In the genomic region with DNA sequence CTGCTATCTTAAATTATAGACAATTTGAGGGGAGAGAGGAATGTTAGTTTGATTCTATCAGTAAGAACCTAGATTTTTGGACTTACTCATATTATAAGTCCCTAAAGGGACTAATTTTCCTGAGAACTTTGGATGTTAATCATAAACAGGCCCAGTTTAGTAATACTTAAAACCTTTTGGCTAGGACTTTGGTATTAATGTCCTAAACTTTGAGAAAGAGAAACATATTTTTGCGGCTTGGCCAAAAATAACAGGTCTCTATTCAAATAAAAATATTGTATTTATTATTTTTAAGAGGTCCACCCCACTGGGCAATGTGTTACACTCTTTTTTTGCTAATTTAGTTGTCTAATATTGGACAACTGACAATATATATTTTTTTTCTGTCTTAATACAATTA, we compare ENCODE assay signal across 17 mouse cellular contexts.
DNase-seq lines count a peak whose midpoint lies in the region; TF ChIP-seq lines count a peak whose summit lies in the region.
"Had no signal": no experiment of that assay in that cellular context is flagged by ENCODE, and none has a peak within 500 bp of the region (broad histone marks: within the 10 kb centered on the region; RNA-seq: fewer than 3 reads in every experiment).

No protein-coding gene starts in this region.

- H3K27me3 ChIP-seq in heart, adult 2 months (ENCODE audit: control insufficient read depth, insufficient read depth, low read length): no peaks in the 10 kb centered on the region
- H3K27me3 ChIP-seq in heart, embryonic 10.5 days (ENCODE audit: insufficient read depth, poor library complexity, severe bottlenecking): no peaks in the 10 kb centered on the region
- H3K27me3 ChIP-seq: embryonic facial prominence, embryonic 12.5 days; forebrain, embryonic 13.5 days; heart, embryonic 15.5 days; hindbrain, embryonic 15.5 days had no signal

- no peak for TF ChIP-seq POLR2A in heart, adult 2 months (IDR thresholded peaks at IDR 0.05; ENCODE audit: insufficient read depth, low read depth, low read length)

- no peak for TF ChIP-seq CTCF in heart, adult 2 months (IDR thresholded peaks at IDR 0.05)

- H3K27ac ChIP-seq in heart, adult 2 months: peak overlapping the region; percentile 55
- H3K27ac ChIP-seq in heart, embryonic 10.5 days: no peak overlapping the region
- H3K27ac ChIP-seq: forebrain, embryonic 13.5 days; hindbrain, embryonic 15.5 days had no signal

- H3K4me1 ChIP-seq in heart, adult 2 months (ENCODE audit: control insufficient read depth, insufficient read depth, low read length): peaks cover 8% of the 10 kb centered on the region
- peaks cover 15% of the 10 kb centered on the region for H3K4me1 ChIP-seq in heart, embryonic 10.5 days

- WGBS in heart, adult 2 months: 73% methylated on average over 1 of the region's 1 CpGs
- 83% methylated on average over 1 of the region's 1 CpGs for WGBS in heart, embryonic 10.5 days

- H3K9ac ChIP-seq in heart, adult 2 months (ENCODE audit: low read depth, low read length): no peak overlapping the region
- H3K9ac ChIP-seq: embryonic facial prominence, embryonic 12.5 days; forebrain, embryonic 13.5 days; forebrain, postnatal 0 days; heart, embryonic 15.5 days; hindbrain, embryonic 15.5 days had no signal

- no peaks in the 10 kb centered on the region for H3K9me3 ChIP-seq in heart, embryonic 10.5 days
- H3K9me3 ChIP-seq: embryonic facial prominence, embryonic 12.5 days; forebrain, embryonic 13.5 days; heart, embryonic 15.5 days; hindbrain, embryonic 15.5 days had no signal

- no peak for TF ChIP-seq EP300 in heart, adult 2 months (IDR thresholded peaks at IDR 0.05; ENCODE audit: insufficient read depth, low read depth, low read length)

- H3K79me2 ChIP-seq in heart, adult 2 months (replicated peaks; ENCODE audit: control insufficient read depth, insufficient read depth, low read length): peaks cover 2% of the 10 kb centered on the region; the same call in 1 of the 2 replicates

- peaks cover 3% of the 10 kb centered on the region; the same call in 1 of the 2 replicates for H3K36me3 ChIP-seq in heart, adult 2 months (ENCODE audit: control insufficient read depth, insufficient read depth, low read length)
- peaks cover 5% of the 10 kb centered on the region; the same call in 1 of the 2 replicates for H3K36me3 ChIP-seq in heart, embryonic 10.5 days
- H3K36me3 ChIP-seq: embryonic facial prominence, embryonic 12.5 days; heart, embryonic 15.5 days; hindbrain, embryonic 15.5 days had no signal

- intact Hi-C loops in heart, adult 2 months (cut with DNase I): loop anchor here (10.0 kb wide), 1 partner anchor 1160 kb away; no protein-coding TSS in a partner anchor

- H3K4me3 ChIP-seq in heart, adult 2 months: no peak overlapping the region
- H3K4me3 ChIP-seq in heart, embryonic 10.5 days: no peak overlapping the region
- H3K4me3 ChIP-seq: embryonic facial prominence, embryonic 12.5 days; forebrain, embryonic 13.5 days; heart, embryonic 15.5 days; hindbrain, embryonic 15.5 days had no signal

- no peak for DNase-seq in heart, adult 2 months
- no peak for DNase-seq in heart, embryonic 10.5 days (ENCODE audit: low spot score)
- peak; percentile 59 for DNase-seq in kidney, adult 9 months
- DNase-seq in kidney, postnatal 4 days: no peak
- DNase-seq in NIH3T3 (ENCODE audit: low read depth): peak; percentile 73
- DNase-seq in adipocyte (ENCODE audit: low spot score): peak; percentile 42
- no peak for DNase-seq in urinary bladder, postnatal 10 days (ENCODE audit: low spot score)
- DNase-seq: adrenal gland, postnatal 10 days; cerebellum, adult 11 months; cerebellum, adult 8-10 months; cerebellum, postnatal 14 days; embryo, embryonic 11 days; forebrain, postnatal 0 days had no signal

Comparison
In these comparisons a context has a peak if more than half of its experiments do, and no peak if none do; other contexts are left out.
1. DNase-seq: peak in kidney, adult 9 months (single experiment), NIH3T3 (single experiment) and adipocyte (single experiment); none in heart, adult 2 months (0 of 2), heart, embryonic 10.5 days (single experiment), kidney, postnatal 4 days (0 of 2) and urinary bladder, postnatal 10 days (single experiment).